Mouse (Mus musculus) heart, embryonic 14.5 days (tissue): ENCODE measurements at regions not wholly inside any gene's neighbourhood (a gene's known extent, or its start where the extent isn't known, plus 50 kb on each side); places are given as distances from the start of the nearest gene placed in this dataset.

Experiments
- ATAC-seq: fragments of 200-750 bp; cut with Nextera tagmentation; 2 replicates; pipeline ENCODE4 v1.8.0; 2017; ENCODE audit warnings: low read depth, moderate TSS enrichment; ENCODE audit not compliant: insufficient number of reproducible peaks, insufficient read depth, low FRiP score
- H3K27ac ChIP-seq, 2 experiments: fragments of 200-500 bp in 1 of 2; fragments of 300-500 bp in 1 of 2; sonication (generic) in 1 of 2; replicated peaks in 1 of 2; 2 replicates each; pipeline ENCODE4 v1.5.1; 2012 to 2014; ENCODE audit warnings: low read depth in 2 of 2, low read length in 2 of 2, control low read depth in 1 of 2, mild to moderate bottlenecking in 1 of 2, mixed read lengths in 1 of 2; ENCODE audit not compliant: control insufficient read depth in 1 of 2, insufficient read depth in 1 of 2
- H3K27me3 ChIP-seq: fragments of 300-500 bp; sonication (generic); 2 replicates; pipeline ENCODE4 v1.6.1; 2014; ENCODE audit warnings: mild to moderate bottlenecking, low read length, control low read depth; ENCODE audit not compliant: control insufficient read depth, insufficient read depth
- H3K36me3 ChIP-seq: fragments of 300-500 bp; sonication (generic); 2 replicates; pipeline ENCODE4 v1.6.1; 2014; ENCODE audit warnings: mild to moderate bottlenecking, control low read depth, low read length, mixed read lengths; ENCODE audit not compliant: control insufficient read depth, insufficient read depth
- H3K4me1 ChIP-seq, 2 experiments: fragments of 200-500 bp in 1 of 2; fragments of 300-500 bp in 1 of 2; sonication (generic) in 1 of 2; 2 replicates each; pipeline ENCODE4 v1.6.1; 2012 to 2014; ENCODE audit warnings: low read length in 2 of 2, control low read depth in 1 of 2, mixed read lengths in 1 of 2; ENCODE audit not compliant: control insufficient read depth in 2 of 2, insufficient read depth in 2 of 2
- H3K4me2 ChIP-seq: fragments of 300-500 bp; sonication (generic); 2 replicates; pipeline ENCODE4 v1.6.1; 2014; ENCODE audit warnings: mild to moderate bottlenecking, low read length
- H3K4me3 ChIP-seq, 2 experiments: fragments of 200-500 bp in 1 of 2; fragments of 300-500 bp in 1 of 2; sonication (generic) in 1 of 2; 2 replicates each; pipeline ENCODE4 v1.5.1; 2012 to 2014; ENCODE audit warnings: low read length in 2 of 2, mild to moderate bottlenecking in 2 of 2, control low read depth in 1 of 2, low read depth in 1 of 2, moderate library complexity in 1 of 2; ENCODE audit not compliant: control insufficient read depth in 1 of 2, insufficient read depth in 1 of 2
- H3K9ac ChIP-seq: fragments of 300-500 bp; sonication (generic); 2 replicates; pipeline ENCODE4 v1.6.1; 2014; ENCODE audit warnings: mild to moderate bottlenecking, low read length
- H3K9me3 ChIP-seq: fragments of 300-500 bp; sonication (generic); 2 replicates; pipeline ENCODE4 v1.6.1; 2016; ENCODE audit warnings: low read length, control low read depth; ENCODE audit not compliant: control insufficient read depth
- WGBS: fragments of 180-500 bp; shearing (Covaris S2); extraction: QIAGEN DNeasy Blood & Tissue Kit; methylation state at CpG from one replicate; pipeline ENCODE4 v1.1.7; 2014; 5-methylcytosine and 5-hydroxymethylcytosine counted together

DNA sequence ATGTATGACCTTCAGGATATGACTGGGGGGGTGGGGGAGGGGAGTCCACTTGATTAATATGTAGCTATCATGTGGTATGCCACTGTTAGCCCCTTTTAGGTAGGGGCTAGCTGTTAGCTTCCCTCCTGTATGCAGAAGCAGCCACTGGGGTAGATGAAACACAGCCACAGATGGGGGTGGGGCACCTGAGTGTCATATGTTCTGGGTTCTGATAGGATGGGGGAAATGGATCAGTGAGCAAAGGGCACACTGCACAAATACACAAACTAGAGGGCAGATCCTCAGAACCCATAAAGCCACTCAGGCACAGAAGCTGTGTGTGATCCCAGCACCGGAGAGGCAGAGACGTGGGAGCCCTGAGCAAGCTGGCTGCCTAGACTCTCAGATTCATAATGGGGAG lies 107.4 kb upstream of the Hs6st1 start:
- no peaks in the 10 kb centered on the region for H3K36me3 ChIP-seq
- H3K27ac ChIP-seq = no peak overlapping the region
- peaks cover 4 to 9% of the 10 kb centered on the region in 2 experiments; a peak in 3 of 4 replicates for H3K4me1 ChIP-seq
- no peak overlapping the region for H3K4me2 ChIP-seq
- ATAC-seq = no peak
- H3K27me3 ChIP-seq = no peaks in the 10 kb centered on the region
- WGBS = 94% methylated on average over 2 of the region's 2 CpGs
- no peak overlapping the region for H3K9ac ChIP-seq
- peaks cover 7% of the 10 kb centered on the region; the same call in 1 of the 2 replicates for H3K9me3 ChIP-seq
- H3K4me3 ChIP-seq = no peak overlapping the region

DNA sequence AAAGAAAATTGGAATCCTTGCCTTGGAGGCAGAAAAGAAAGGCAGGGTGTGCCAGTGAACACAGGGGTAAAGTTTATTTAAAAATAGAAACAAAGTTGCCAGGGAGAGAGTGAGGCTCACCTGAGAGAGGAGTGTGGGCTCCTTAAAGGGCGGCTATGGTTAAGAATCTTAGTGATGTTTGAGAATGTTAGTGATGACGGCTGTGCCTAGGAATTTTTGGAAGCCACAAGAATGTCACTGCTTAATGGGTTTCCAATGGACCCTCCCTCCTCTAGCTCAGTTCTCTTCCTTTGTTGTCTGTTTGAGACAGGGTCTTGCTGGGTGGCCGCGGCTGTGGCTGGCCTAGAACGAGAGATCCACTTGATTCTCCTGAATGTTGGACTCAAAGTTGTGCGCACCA lies 106.3 kb upstream of the Hs6st1 start:
- 59% methylated on average over 6 of the region's 6 CpGs for WGBS

DNA sequence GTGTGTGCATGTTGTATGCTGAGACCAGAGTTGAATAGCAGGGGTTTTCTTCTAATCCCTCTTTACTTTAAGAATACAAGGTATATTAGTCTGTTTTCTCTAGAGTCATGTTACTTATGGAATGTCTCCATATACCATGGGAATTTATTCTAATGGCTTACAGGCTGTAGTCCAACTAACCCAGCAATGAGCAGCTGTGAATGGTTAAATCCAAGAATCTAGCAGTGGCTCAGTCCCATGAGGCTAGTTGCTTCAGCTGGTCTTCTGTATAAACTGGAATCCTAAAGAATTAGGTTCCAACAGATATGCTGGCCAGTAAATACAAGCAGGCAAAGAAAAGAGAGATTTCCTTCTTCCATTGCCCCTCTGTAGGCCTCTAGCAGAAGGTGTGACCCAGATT lies 99.7 kb upstream of the Hs6st1 start:
- Histone ChIP-seq H3K4me3 (no peak overlapping the region), H3K27me3 (no peaks in the 10 kb centered on the region), H3K9me3 (peaks cover 7% of the 10 kb centered on the region; the same call in 1 of the 2 replicates), H3K9ac (no peak overlapping the region), H3K36me3 (no peaks in the 10 kb centered on the region), H3K4me2 (no peak overlapping the region), H3K27ac (no peak overlapping the region), H3K4me1 (no peaks in the 10 kb centered on the region; a peak in 1 of 4 replicates)
- no peak for ATAC-seq

More for the DNA sequence above, 106.3 kb upstream of the Hs6st1 start:
- Histone ChIP-seq H3K27ac (no peak overlapping the region), H3K9me3 (peaks cover 7% of the 10 kb centered on the region; the same call in 1 of the 2 replicates), H3K4me2 (no peak overlapping the region), H3K4me3 (no peak overlapping the region), H3K4me1 (peaks cover 4 to 9% of the 10 kb centered on the region in 2 experiments; a peak in 3 of 4 replicates), H3K9ac (no peak overlapping the region), H3K36me3 (no peaks in the 10 kb centered on the region), H3K27me3 (no peaks in the 10 kb centered on the region)
- ATAC-seq = no peak

DNA sequence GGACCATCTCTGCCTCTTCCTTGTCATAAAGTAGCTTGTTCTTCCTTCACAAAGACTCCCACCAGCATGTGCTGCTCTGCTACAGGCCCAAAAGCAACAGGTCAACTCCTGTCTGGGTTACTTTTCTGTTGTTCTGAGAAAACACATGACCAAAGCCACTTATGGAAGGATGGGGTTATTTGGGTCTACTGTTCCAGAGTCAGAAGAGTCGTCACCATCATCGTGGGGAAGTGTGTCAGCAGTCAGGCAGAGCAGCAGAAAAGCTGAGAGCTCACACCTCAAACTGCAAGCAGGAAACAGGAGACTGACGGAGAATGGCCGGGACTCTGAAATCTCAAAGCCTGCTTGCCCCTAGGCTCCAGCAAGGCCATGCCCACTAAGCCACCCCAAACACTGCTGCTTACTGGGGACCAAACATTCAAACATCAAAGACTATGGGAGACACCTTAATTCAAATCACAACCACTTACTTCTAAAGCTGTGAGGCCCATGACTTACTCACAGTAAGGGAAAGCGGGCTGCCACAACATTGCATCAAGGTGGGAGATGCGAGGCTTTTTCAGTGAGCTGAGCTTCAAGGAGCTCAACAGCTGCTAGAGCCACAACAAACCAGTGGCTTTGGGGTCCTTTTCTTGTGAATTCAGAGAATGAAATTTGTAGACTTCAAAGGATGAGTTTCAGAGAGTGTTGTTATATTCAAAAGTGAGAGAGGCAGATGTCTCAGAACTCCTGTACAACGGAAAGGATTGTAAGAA lies 96.6 kb upstream of the Hs6st1 start:
- Histone ChIP-seq H3K9me3 (no peaks in the 10 kb centered on the region), H3K9ac (no peak overlapping the region), H3K27me3 (no peaks in the 10 kb centered on the region), H3K4me1 (peaks cover 0 to 12% of the 10 kb centered on the region in 2 experiments), H3K27ac (no peak overlapping the region), H3K4me2 (no peak overlapping the region), H3K4me3 (no peak overlapping the region), H3K36me3 (no peaks in the 10 kb centered on the region)
- ATAC-seq = no peak
- WGBS = 57% methylated on average over 7 of the region's 7 CpGs

DNA sequence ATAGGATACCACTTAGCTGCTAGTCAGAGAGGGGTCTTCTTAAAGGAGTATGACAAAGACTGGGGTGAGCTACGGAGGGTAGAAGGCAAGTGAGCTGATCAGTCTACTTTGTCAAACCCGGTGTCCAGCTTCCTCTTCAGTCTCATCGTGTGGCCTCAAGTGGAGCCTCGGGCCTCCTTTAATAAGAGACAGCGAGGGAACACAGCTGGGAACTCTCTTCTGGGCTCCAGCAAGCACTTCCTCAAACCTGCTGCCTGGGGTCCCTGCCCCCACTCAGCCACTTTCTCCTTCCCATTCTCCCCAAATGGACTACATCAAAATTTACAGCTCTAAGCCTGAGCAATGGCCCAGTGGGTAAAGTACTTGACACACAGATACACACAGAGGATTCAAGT lies 96.0 kb upstream of the Hs6st1 start:
- no peaks in the 10 kb centered on the region for H3K9me3 ChIP-seq
- WGBS = 57% methylated on average over 5 of the region's 5 CpGs
- no peaks in the 10 kb centered on the region for H3K36me3 ChIP-seq
- H3K27me3 ChIP-seq = no peaks in the 10 kb centered on the region
- H3K4me1 ChIP-seq = peaks cover 0 to 15% of the 10 kb centered on the region in 2 experiments
- no peak overlapping the region for H3K27ac ChIP-seq
- H3K4me2 ChIP-seq = no peak overlapping the region
- H3K4me3 ChIP-seq = no peak overlapping the region
- H3K9ac ChIP-seq = no peak overlapping the region
- no peak for ATAC-seq

DNA sequence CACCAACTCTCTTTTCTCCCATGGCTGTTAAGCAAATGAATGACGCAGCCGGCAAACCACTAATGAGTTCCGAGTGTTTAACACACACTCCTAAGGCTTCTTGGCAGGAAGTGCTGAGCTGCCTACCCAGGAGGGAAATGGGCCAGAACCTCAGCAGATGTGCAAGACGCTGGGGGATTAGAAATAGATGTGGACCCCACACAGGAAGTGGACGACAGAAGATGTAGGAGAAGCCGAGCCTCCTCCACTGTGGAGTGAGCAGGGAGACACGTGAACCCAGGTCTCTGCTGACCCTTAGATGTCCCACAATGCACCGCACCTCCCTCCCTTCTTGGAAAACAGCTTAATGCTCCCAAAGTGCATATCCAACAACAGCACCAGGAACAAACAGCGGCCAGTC lies 94.8 kb upstream of the Hs6st1 start:
- no peak overlapping the region for H3K9ac ChIP-seq
- 61% methylated on average over 9 of the region's 9 CpGs for WGBS
- H3K4me2 ChIP-seq = no peak overlapping the region
- no peaks in the 10 kb centered on the region for H3K9me3 ChIP-seq
- H3K27ac ChIP-seq = no peak overlapping the region
- H3K27me3 ChIP-seq = no peaks in the 10 kb centered on the region
- peaks cover 0 to 20% of the 10 kb centered on the region in 2 experiments for H3K4me1 ChIP-seq
- H3K36me3 ChIP-seq = no peaks in the 10 kb centered on the region
- H3K4me3 ChIP-seq = no peak overlapping the region
- ATAC-seq = 0 out of 2 replicates have a peak, but pooled peaks have one; percentile 22

DNA sequence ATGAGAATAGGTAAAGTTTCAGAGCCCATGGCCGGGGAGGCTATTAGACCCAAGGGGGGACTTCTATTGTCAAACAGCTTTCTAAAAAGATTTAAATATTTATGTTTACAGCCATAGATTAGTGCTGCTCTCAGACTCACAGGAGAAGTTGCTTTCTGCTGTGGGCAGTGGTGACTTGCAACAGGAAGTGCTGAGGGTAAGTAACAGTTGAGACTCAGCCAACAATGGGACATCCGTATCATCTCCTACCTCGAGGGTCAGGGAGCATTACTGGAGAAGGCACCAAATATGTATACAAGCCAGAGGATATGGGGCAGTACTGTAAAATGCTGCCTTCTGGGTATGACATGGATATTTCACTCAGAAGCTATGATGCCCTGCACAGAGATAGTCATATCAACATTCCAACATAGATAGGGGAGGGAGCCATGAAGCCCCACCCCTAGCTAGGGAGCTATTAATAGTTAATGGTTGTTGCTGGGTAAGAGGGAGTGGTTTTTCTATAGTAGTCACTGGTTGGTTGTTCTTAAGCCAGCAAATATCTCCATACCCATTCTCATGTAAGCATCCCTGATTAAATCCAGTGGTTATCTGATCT lies 92.5 kb upstream of the Hs6st1 start:
- WGBS = 60% methylated on average over 3 of the region's 3 CpGs
- Histone ChIP-seq H3K9ac (no peak overlapping the region), H3K27ac (0 out of 4 replicates have a peak overlapping the region, but pooled peaks of 1 of the 2 experiments have one; percentile 26), H3K4me3 (no peak overlapping the region), H3K4me2 (no peak overlapping the region), H3K36me3 (no peaks in the 10 kb centered on the region), H3K9me3 (no peaks in the 10 kb centered on the region), H3K4me1 (peaks cover 6 to 27% of the 10 kb centered on the region in 2 experiments), H3K27me3 (no peaks in the 10 kb centered on the region)
- 0 out of 2 replicates have a peak, but pooled peaks have one; percentile 36 for ATAC-seq
